Mouse (Mus musculus): ENCODE measurements around the gene 4933405L10Rik. TPM values are rescaled to one million over a fixed set of nuclear protein-coding genes. Genes with fewer than 3 reads are reported as not detected.

4933405L10Rik gene
- total and polyA plus RNA-seq, 2 experiments from 2014 or later = 0.31 TPM; not detected in 1

GRCm38 (mm10) chr8:105722861-105723260 is 15.4 kb downstream of the 4933405L10Rik start:
- H3K4me2 ChIP-seq (ENCODE audit: low read depth) = no peak overlapping the region
- no peak overlapping the region for H3K9ac ChIP-seq
- H3K27me3 ChIP-seq (ENCODE audit: insufficient read depth, low read length) = no peaks in the 10 kb centered on the region
- H3K36me3 ChIP-seq (ENCODE audit: insufficient read depth) = peaks cover 35% of the 10 kb centered on the region
- no peak overlapping the region for H3K4me3 ChIP-seq (ENCODE audit: low read depth, low read length)
- WGBS = 90% methylated on average over 9 of the region's 9 CpGs
- H3K4me1 ChIP-seq (ENCODE audit: insufficient read depth) = no peaks in the 10 kb centered on the region
- DNase-seq (no peak), ATAC-seq (no peak)
- TF ChIP-seq CTCF (IDR thresholded peaks at IDR 0.05; ENCODE audit: low read depth) = no peak
- H3K9me3 ChIP-seq (ENCODE audit: low read length) = no peaks in the 10 kb centered on the region
- no peak overlapping the region for H3K27ac ChIP-seq (ENCODE audit: low read depth, low read length)

- no peak overlapping the region for H3K27ac ChIP-seq (ENCODE audit: low read depth, low read length)
- no peak overlapping the region for H3K4me2 ChIP-seq (ENCODE audit: low read depth)
- DNase-seq (no peak), ATAC-seq (no peak)
- H3K4me3 ChIP-seq (ENCODE audit: low read depth, low read length) = no peak overlapping the region
- H3K36me3 ChIP-seq (ENCODE audit: insufficient read depth) = peaks cover 41% of the 10 kb centered on the region
- H3K9ac ChIP-seq = no peak overlapping the region
- TF ChIP-seq CTCF (IDR thresholded peaks at IDR 0.05; ENCODE audit: low read depth) = no peak
- no peaks in the 10 kb centered on the region for H3K9me3 ChIP-seq (ENCODE audit: low read length)
- H3K27me3 ChIP-seq (ENCODE audit: insufficient read depth, low read length) = no peaks in the 10 kb centered on the region
- WGBS = 86% methylated on average over 5 of the region's 5 CpGs
- H3K4me1 ChIP-seq (ENCODE audit: insufficient read depth) = no peaks in the 10 kb centered on the region
These were observed 18.3 kb downstream of the 4933405L10Rik start for GRCm38 (mm10) chr8:105725726-105726125.

- Histone ChIP-seq H3K27ac (ENCODE audit: low read depth, low read length) (no peak overlapping the region), H3K4me2 (ENCODE audit: low read depth) (no peak overlapping the region), H3K4me1 (ENCODE audit: insufficient read depth) (no peaks in the 10 kb centered on the region), H3K27me3 (ENCODE audit: insufficient read depth, low read length) (no peaks in the 10 kb centered on the region), H3K4me3 (ENCODE audit: low read depth, low read length) (no peak overlapping the region), H3K36me3 (ENCODE audit: insufficient read depth) (peaks cover 41% of the 10 kb centered on the region), H3K9ac (no peak overlapping the region), H3K9me3 (ENCODE audit: low read length) (no peaks in the 10 kb centered on the region)
- 87% methylated on average over 18 of the region's 18 CpGs for WGBS
- no peak for DNase-seq
- no peak for TF ChIP-seq CTCF (IDR thresholded peaks at IDR 0.05; ENCODE audit: low read depth)
- ATAC-seq = no peak
These were observed 20.1 kb downstream of the 4933405L10Rik start for GRCm38 (mm10) chr8:105727397-105728124.

- Histone ChIP-seq H3K4me3 (ENCODE audit: low read depth, low read length) (no peak overlapping the region), H3K9me3 (ENCODE audit: low read length) (no peaks in the 10 kb centered on the region), H3K4me1 (ENCODE audit: insufficient read depth) (no peaks in the 10 kb centered on the region), H3K9ac (no peak overlapping the region), H3K4me2 (ENCODE audit: low read depth) (no peak overlapping the region), H3K27ac (ENCODE audit: low read depth, low read length) (no peak overlapping the region), H3K36me3 (ENCODE audit: insufficient read depth) (peaks cover 13% of the 10 kb centered on the region), H3K27me3 (ENCODE audit: insufficient read depth, low read length) (no peaks in the 10 kb centered on the region)
- no peak for TF ChIP-seq CTCF (IDR thresholded peaks at IDR 0.05; ENCODE audit: low read depth)
- no peak for ATAC-seq
- no peak for DNase-seq
- 97% methylated on average over 5 of the region's 5 CpGs for WGBS
These were observed 24.7 kb downstream of the 4933405L10Rik start for GRCm38 (mm10) chr8:105732186-105732585.

GRCm38 (mm10) chr8:105739216-105739615 is 31.8 kb downstream of the 4933405L10Rik start:
- no peaks in the 10 kb centered on the region for H3K27me3 ChIP-seq (ENCODE audit: insufficient read depth, low read length)
- DNase-seq (no peak), ATAC-seq (no peak)
- TF ChIP-seq CTCF (IDR thresholded peaks at IDR 0.05; ENCODE audit: low read depth) = no peak
- no peak overlapping the region for H3K4me2 ChIP-seq (ENCODE audit: low read depth)
- no peaks in the 10 kb centered on the region for H3K4me1 ChIP-seq (ENCODE audit: insufficient read depth)
- H3K9ac ChIP-seq = no peak overlapping the region
- 97% methylated on average over 5 of the region's 5 CpGs for WGBS
- no peaks in the 10 kb centered on the region for H3K9me3 ChIP-seq (ENCODE audit: low read length)
- H3K36me3 ChIP-seq (ENCODE audit: insufficient read depth) = no peaks in the 10 kb centered on the region
- no peak overlapping the region for H3K27ac ChIP-seq (ENCODE audit: low read depth, low read length)
- H3K4me3 ChIP-seq (ENCODE audit: low read depth, low read length) = no peak overlapping the region

GRCm38 (mm10) chr8:105743301-105743700 is 35.8 kb downstream of the 4933405L10Rik start:
- 89% methylated on average over 4 of the region's 4 CpGs for WGBS
- no peak for TF ChIP-seq CTCF (IDR thresholded peaks at IDR 0.05; ENCODE audit: low read depth)
- Histone ChIP-seq H3K4me3 (ENCODE audit: low read depth, low read length) (no peak overlapping the region), H3K27me3 (ENCODE audit: insufficient read depth, low read length) (no peaks in the 10 kb centered on the region), H3K4me2 (ENCODE audit: low read depth) (no peak overlapping the region), H3K36me3 (ENCODE audit: insufficient read depth) (no peaks in the 10 kb centered on the region), H3K27ac (ENCODE audit: low read depth, low read length) (no peak overlapping the region), H3K9ac (no peak overlapping the region), H3K4me1 (ENCODE audit: insufficient read depth) (no peaks in the 10 kb centered on the region), H3K9me3 (ENCODE audit: low read length) (no peaks in the 10 kb centered on the region)
- DNase-seq (no peak), ATAC-seq (no peak)

GRCm38 (mm10) chr8:105750606-105751005 is 43.2 kb downstream of the 4933405L10Rik start:
- ATAC-seq = peak; percentile 60
- no peak overlapping the region for H3K9ac ChIP-seq

More at GRCm38 (mm10) chr8:105750606-105751005, 43.2 kb downstream of the 4933405L10Rik start:
- Histone ChIP-seq H3K4me2 (ENCODE audit: low read depth) (peak overlapping the region; percentile 23), H3K4me1 (ENCODE audit: insufficient read depth) (peaks cover 6% of the 10 kb centered on the region), H3K4me3 (ENCODE audit: low read depth, low read length) (no peak overlapping the region), H3K27me3 (ENCODE audit: insufficient read depth, low read length) (no peaks in the 10 kb centered on the region), H3K9me3 (ENCODE audit: low read length) (no peaks in the 10 kb centered on the region), H3K27ac (ENCODE audit: low read depth, low read length) (no peak overlapping the region), H3K36me3 (ENCODE audit: insufficient read depth) (no peaks in the 10 kb centered on the region)
- TF ChIP-seq CTCF (IDR thresholded peaks at IDR 0.05; ENCODE audit: low read depth) = no peak
- 6% methylated on average over 11 of the region's 11 CpGs for WGBS
- peak; percentile 56 for DNase-seq

All from forebrain, postnatal 0 days (tissue).